Mouse (Mus musculus): ENCODE data around the gene Gm34653. TPM values are rescaled to one million over a fixed set of nuclear protein-coding genes. Genes with fewer than 3 reads are reported as not detected.
"Not testable (repeated sequence)": the region's sequence is repeated elsewhere in the genome, so short reads cannot be mapped to it uniquely, and the experiment has no call there.

Gene Gm34653
- not detected in 2 replicates for polyA plus RNA-seq (2015; fragmentation: Nextera tagmentation; extraction: Ambion mirVana)

GRCm38 (mm10) chr2:34832766-34833457 is at the start of gene Gm34653:
Gm34653 (plus strand) TSS chr2:34833007.
- not testable (repeated sequence) for H3K4me3 ChIP-seq (ENCODE audit: low read depth, low read length); H3K4me2 ChIP-seq (replicated peaks; ENCODE audit: low read depth); H3K4me1 ChIP-seq (replicated peaks; ENCODE audit: control insufficient read depth, insufficient read depth); H3K27me3 ChIP-seq (ENCODE audit: control insufficient read depth, insufficient read depth, low read length); H3K9ac ChIP-seq (ENCODE audit: low read length); H3K27ac ChIP-seq (replicated peaks); ATAC-seq (ENCODE audit: low FRiP score, low TSS enrichment); DNase-seq (ENCODE audit: low spot score); H3K36me3 ChIP-seq (ENCODE audit: control insufficient read depth, insufficient read depth, low read length); H3K9me3 ChIP-seq (ENCODE audit: control insufficient read depth, low read length)
- WGBS: 64% methylated on average over 11 of the region's 11 CpGs

- TF ChIP-seq CTCF (IDR thresholded peaks at IDR 0.05; ENCODE audit: low read depth): no peak; the same call in 1 of the 2 replicates
- TF ChIP-seq EP300 (optimal IDR thresholded peaks at IDR 0.05): no peak
- no peak overlapping the region for H3K4me3 ChIP-seq (ENCODE audit: low read depth, low read length)
- peaks cover 5% of the 10 kb centered on the region; the same call in 1 of the 2 replicates for H3K36me3 ChIP-seq (ENCODE audit: control insufficient read depth, insufficient read depth, low read length)
- H3K27me3 ChIP-seq (ENCODE audit: control insufficient read depth, insufficient read depth, low read length): no peaks in the 10 kb centered on the region
- peak; percentile 69 for DNase-seq (ENCODE audit: low spot score)
- no peak overlapping the region for H3K9ac ChIP-seq (ENCODE audit: low read length)
- H3K4me2 ChIP-seq (replicated peaks; ENCODE audit: low read depth): no peak overlapping the region
- no peaks in the 10 kb centered on the region for H3K9me3 ChIP-seq (ENCODE audit: control insufficient read depth, low read length)
- no peaks in the 10 kb centered on the region for H3K4me1 ChIP-seq (replicated peaks; ENCODE audit: control insufficient read depth, insufficient read depth)
- peak; percentile 83 for ATAC-seq (ENCODE audit: low FRiP score, low TSS enrichment)
- no peak overlapping the region for H3K27ac ChIP-seq (replicated peaks)
- 69% methylated on average over 14 of the region's 14 CpGs for WGBS
Observed at GRCm38 (mm10) chr2:34783064-34784020, 49.5 kb upstream of the Gm34653 start.

GRCm38 (mm10) chr2:34784085-34784484 is 48.7 kb upstream of the Gm34653 start:
- ATAC-seq (ENCODE audit: low FRiP score, low TSS enrichment) (no peak), DNase-seq (ENCODE audit: low spot score) (peak; percentile 61)
- no peaks in the 10 kb centered on the region for H3K9me3 ChIP-seq (ENCODE audit: control insufficient read depth, low read length)
- H3K4me2 ChIP-seq (replicated peaks; ENCODE audit: low read depth): no peak overlapping the region
- no peaks in the 10 kb centered on the region for H3K27me3 ChIP-seq (ENCODE audit: control insufficient read depth, insufficient read depth, low read length)
- H3K4me3 ChIP-seq (ENCODE audit: low read depth, low read length): no peak overlapping the region
- H3K36me3 ChIP-seq (ENCODE audit: control insufficient read depth, insufficient read depth, low read length): peaks cover 8% of the 10 kb centered on the region; the same call in 1 of the 2 replicates
- H3K27ac ChIP-seq (replicated peaks): no peak overlapping the region
- H3K9ac ChIP-seq (ENCODE audit: low read length): no peak overlapping the region
- WGBS: 75% methylated on average over 2 of the region's 2 CpGs
- peak; percentile 89 for TF ChIP-seq CTCF (IDR thresholded peaks at IDR 0.05; ENCODE audit: low read depth)
- no peak for TF ChIP-seq EP300 (optimal IDR thresholded peaks at IDR 0.05)
- no peaks in the 10 kb centered on the region for H3K4me1 ChIP-seq (replicated peaks; ENCODE audit: control insufficient read depth, insufficient read depth)

- Histone ChIP-seq H3K4me3 (ENCODE audit: low read depth, low read length) (no peak overlapping the region), H3K4me2 (replicated peaks; ENCODE audit: low read depth) (no peak overlapping the region), H3K9ac (ENCODE audit: low read length) (no peak overlapping the region), H3K27me3 (ENCODE audit: control insufficient read depth, insufficient read depth, low read length) (no peaks in the 10 kb centered on the region), H3K36me3 (ENCODE audit: control insufficient read depth, insufficient read depth, low read length) (peaks cover 8% of the 10 kb centered on the region; the same call in 1 of the 2 replicates), H3K27ac (replicated peaks) (no peak overlapping the region), H3K4me1 (replicated peaks; ENCODE audit: control insufficient read depth, insufficient read depth) (no peaks in the 10 kb centered on the region), H3K9me3 (ENCODE audit: control insufficient read depth, low read length) (no peaks in the 10 kb centered on the region)
- no peak for DNase-seq (ENCODE audit: low spot score)
- 93% methylated on average over 8 of the region's 8 CpGs for WGBS
- ATAC-seq (ENCODE audit: low FRiP score, low TSS enrichment): no peak
- no peak for TF ChIP-seq CTCF (IDR thresholded peaks at IDR 0.05; ENCODE audit: low read depth)
- no peak for TF ChIP-seq EP300 (optimal IDR thresholded peaks at IDR 0.05)
Observed at GRCm38 (mm10) chr2:34790282-34790681, 42.5 kb upstream of the Gm34653 start.

GRCm38 (mm10) chr2:34792543-34792942 is 40.3 kb upstream of the Gm34653 start:
- not testable (repeated sequence) for H3K4me3 ChIP-seq (ENCODE audit: low read depth, low read length); H3K9ac ChIP-seq (ENCODE audit: low read length); H3K27me3 ChIP-seq (ENCODE audit: control insufficient read depth, insufficient read depth, low read length); ATAC-seq (ENCODE audit: low FRiP score, low TSS enrichment); H3K4me2 ChIP-seq (replicated peaks; ENCODE audit: low read depth); H3K27ac ChIP-seq (replicated peaks); H3K9me3 ChIP-seq (ENCODE audit: control insufficient read depth, low read length); H3K36me3 ChIP-seq (ENCODE audit: control insufficient read depth, insufficient read depth, low read length); H3K4me1 ChIP-seq (replicated peaks; ENCODE audit: control insufficient read depth, insufficient read depth); DNase-seq (ENCODE audit: low spot score)
- whole genome bisulfite sequencing: 95% methylated on average over 2 of the region's 2 CpGs
- TF ChIP-seq CTCF (IDR thresholded peaks at IDR 0.05; ENCODE audit: low read depth): peak; percentile 21; the same call in 1 of the 2 replicates

Measured in stomach, postnatal 0 days (tissue).